Mouse (Mus musculus) megakaryocyte, embryonic 14.5 days (primary cell): ENCODE results near the gene Ajm1. TPM values are rescaled to one million over a fixed set of nuclear protein-coding genes. Genes with fewer than 3 reads are reported as not detected.

Experiments used
- H3K27me3 ChIP-seq: replicated peaks from 2 replicates; pipeline ENCODE3; 2012; ENCODE audit warnings: inconsistent platforms
- H3K36me3 ChIP-seq: replicated peaks from 2 replicates; pipeline ENCODE3; 2012; ENCODE audit warnings: low read length, inconsistent platforms, mixed read lengths
- H3K4me1 ChIP-seq: 2 replicates; pipeline ENCODE4 v1.6.1; 2012; ENCODE audit warnings: inconsistent platforms
- H3K4me3 ChIP-seq: replicated peaks from 2 replicates; pipeline ENCODE3; 2012; ENCODE audit warnings: moderate library complexity, mild to moderate bottlenecking, inconsistent platforms
- H3K9me3 ChIP-seq: 2 replicates; pipeline ENCODE4 v1.6.1; 2012; ENCODE audit warnings: inconsistent platforms
- FLI1 ChIP-seq: IDR thresholded peaks from 2 replicates; pipeline ENCODE4 v1.6.1; 2012; ENCODE audit warnings: low read length, inconsistent platforms, mixed read lengths
- GATA1 ChIP-seq: IDR thresholded peaks from 3 replicates; pipeline ENCODE4 v1.6.1; 2012; ENCODE audit warnings: mixed read lengths, low read length, inconsistent platforms, borderline replicate concordance
- polyA plus RNA-seq: library from polyadenylated mRNA; stranded (reverse); fragments of >175 nt; gene quantifications from 2 replicates; pipeline ENCODE4 v1.2.3, GENCODE M21; 2012; ENCODE audit warnings: low replicate concordance; ENCODE audit not compliant: insufficient read depth

Gene Ajm1
- polyA plus RNA-seq, 1 experiment, result 0.85 TPM

DNA sequence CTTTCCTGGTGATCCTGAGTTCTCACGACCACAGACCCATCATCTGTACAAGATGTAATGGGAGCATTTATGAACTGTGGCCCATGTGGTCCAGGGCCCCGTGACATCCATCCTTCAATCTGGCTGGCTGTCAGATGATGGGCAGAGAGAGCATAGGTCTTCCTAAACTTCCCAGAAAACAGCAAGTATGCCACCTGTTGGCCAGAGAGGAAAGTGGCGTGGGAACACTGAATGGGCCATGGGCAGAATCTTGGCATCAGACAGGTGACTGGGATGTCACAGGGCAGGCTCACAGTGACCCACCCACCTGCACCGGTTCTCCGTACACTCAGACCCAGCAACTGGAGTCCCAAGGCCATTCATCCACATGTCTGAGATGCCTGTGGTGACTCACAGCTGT lies 30.4 kb downstream of the Ajm1 start:
- TF ChIP-seq GATA1 (no peak), FLI1 (no peak)
- Histone ChIP-seq H3K4me3 (no peak overlapping the region), H3K9me3 (no peaks in the 10 kb centered on the region), H3K36me3 (no peaks in the 10 kb centered on the region), H3K4me1 (peaks cover 52% of the 10 kb centered on the region), H3K27me3 (no peaks in the 10 kb centered on the region)

DNA sequence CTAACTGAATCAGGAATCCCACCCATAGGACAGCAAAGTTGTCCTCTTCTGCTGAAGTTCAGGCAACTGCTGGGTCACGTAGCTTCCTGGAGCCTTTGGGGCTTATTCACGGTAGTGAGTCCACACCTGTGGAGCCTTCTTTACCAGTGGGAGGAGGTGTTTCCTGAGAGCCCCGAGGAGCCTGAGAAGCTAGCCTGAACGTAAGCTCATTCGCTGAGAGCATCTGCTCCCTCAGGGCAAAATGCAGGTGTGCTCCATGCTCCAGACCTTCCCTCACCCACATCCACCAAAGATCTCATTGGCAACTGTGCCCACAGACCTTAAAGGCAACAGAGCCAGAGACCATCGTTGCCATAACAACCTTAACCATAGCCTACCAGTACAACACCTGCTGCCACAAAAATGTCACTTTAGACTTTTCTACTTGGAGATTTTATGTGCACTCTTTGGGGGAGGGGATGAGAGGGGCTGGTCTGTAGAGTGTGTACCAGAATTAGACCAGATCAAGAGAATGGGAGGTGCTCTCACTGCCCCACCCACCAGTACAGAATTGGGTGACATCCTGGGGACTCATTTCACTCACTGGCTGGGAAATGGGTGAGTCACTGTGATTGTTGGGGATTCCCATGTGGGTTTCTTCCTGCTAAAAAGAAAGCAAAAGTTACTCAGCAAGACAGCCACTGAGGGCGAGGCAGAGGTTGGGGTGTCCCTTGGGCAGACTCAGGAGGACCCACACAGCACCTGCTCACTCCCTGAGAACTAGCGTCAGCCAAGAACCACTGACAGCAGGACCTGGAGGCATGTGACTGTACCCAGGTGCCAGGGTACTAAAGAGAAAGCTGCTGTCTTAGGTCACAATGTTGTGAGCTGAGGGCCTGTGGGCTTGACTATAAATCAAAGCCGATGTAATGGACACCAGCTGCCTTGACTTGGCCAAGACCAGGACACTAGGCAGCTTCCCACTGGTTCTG lies 32.3 kb downstream of the Ajm1 start:
- peaks cover 69% of the 10 kb centered on the region for H3K4me1 ChIP-seq
- TF ChIP-seq GATA1 (no peak), FLI1 (no peak)
- H3K4me3 ChIP-seq, result peak overlapping the region; percentile 86
- H3K27me3 ChIP-seq, result no peaks in the 10 kb centered on the region
- H3K36me3 ChIP-seq, result peaks cover 10% of the 10 kb centered on the region
- no peaks in the 10 kb centered on the region for H3K9me3 ChIP-seq

DNA sequence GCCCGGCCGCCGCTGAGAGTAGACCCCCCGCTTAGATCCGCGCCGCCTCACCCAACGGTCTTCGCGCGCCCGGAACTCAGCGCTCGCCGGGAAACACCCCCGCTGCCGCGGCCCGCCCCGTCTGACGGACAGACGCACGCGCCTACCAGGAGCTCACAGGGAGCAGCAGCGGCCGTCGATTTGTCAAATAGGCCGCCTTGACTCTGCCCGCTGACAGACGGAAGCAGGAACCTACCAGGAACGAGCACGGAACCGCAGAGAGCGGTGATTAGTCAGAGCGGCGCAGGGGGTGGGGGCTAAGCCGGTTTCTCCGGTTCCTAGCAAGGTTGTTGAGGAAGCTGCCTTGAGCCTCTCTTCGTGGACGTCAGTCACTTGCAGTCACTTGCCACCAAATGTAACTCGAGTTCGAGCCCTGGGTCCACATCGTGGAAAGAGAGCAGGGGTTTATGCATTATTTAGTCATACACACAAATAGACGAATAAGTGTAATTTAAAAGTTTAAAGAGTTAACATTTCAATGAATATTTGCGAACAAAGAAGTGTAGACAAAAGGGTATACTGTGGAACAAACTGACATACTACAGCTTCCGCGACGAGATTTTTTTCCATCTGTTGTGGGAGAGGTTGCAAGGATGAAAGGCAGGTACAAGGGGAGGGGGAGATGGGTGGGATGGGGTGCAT lies 34.6 kb downstream of the Ajm1 start, which contains the start of gene Traf2:
TSS of gene Traf2 (minus strand) at position 130 of the 681 bp plus-strand sequence.
- Histone ChIP-seq H3K4me1 (peaks cover 72% of the 10 kb centered on the region), H3K27me3 (no peaks in the 10 kb centered on the region)
- TF ChIP-seq GATA1 (no peak), FLI1 (no peak)

DNA sequence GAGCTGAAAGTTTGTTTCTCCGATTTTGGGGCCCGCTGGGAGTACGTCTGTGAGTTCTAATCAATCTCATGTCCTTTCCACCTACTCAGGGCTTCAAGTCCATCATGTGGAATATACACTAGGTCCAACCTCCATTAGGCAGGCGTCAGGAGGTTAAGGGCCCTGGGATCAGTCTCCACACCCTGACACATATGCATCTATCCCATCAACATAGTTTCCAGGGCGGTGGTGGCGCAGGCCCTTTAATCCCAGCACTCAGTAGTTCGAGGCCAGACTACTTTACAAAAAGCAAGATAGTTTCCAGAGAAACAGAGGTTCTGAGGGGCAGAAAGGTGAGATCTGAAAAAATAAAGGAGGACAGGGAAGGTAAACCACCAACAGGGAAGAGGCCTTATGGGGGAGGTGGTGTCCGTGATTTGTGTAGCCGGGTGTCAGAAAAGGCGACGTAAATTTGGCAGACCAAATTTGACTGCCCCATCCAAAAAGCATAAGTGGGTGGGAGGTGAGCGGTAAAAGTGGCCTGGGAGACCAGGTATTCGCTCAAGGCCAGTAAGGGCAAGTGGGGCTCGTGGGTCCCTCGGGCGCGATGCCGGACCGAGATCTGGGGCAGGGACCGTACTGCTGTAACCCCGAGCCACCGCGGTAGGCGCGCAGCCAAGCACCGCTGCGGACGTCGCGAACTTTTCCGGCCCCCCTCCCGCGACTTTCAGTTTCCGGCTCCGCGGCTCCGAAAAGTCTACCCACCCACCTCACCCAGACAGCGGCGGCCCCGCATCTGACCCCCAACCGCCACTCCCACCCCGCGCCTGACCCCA lies 35.4 kb downstream of the Ajm1 start:
- Histone ChIP-seq H3K4me3 (peak overlapping the region; percentile 98), H3K9me3 (no peaks in the 10 kb centered on the region), H3K36me3 (peaks cover 31% of the 10 kb centered on the region), H3K27me3 (no peaks in the 10 kb centered on the region), H3K4me1 (peaks cover 76% of the 10 kb centered on the region)
- TF ChIP-seq GATA1, result no peak
- no peak for TF ChIP-seq FLI1

More for the DNA sequence above, 34.6 kb downstream of the Ajm1 start, which contains the start of gene Traf2:
- no peaks in the 10 kb centered on the region for H3K9me3 ChIP-seq
- H3K4me3 ChIP-seq, result peak within 1 kb of the TSS; percentile 98
- H3K36me3 ChIP-seq, result peaks cover 27% of the 10 kb centered on the region

DNA sequence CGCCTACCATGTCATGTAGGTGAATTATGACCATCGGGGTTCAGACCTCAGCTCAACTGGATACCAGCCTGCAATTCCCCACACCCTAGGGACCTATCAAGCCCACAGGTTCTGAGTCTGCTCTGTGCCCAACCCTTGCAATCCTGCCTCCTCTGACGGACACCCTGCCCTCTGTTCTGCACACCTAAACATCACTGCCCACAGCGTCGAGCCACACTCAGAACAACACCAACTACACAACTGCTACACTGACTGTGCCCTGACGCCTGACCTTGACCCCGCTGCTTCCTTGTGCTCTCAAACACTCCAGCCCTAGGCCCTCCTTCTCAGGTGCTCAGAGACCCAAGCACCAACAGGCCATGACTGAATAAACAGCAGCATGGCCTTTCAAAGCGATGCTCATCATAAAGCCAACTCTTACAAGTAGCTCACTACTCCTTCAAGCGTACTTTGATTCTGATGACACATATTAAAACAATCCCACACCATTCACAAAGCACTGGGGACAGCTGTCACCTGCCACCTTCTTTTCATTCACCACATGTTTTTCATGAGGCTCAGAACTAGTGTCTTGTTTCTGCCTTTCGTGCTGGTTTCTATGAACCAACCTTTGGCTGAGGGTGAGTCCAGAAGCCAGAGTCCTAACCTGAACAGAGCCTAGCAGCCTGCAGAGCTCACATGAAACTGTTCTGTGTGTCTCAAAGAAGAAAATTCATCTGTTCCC lies 39.8 kb downstream of the Ajm1 start:
- H3K27me3 ChIP-seq, result no peaks in the 10 kb centered on the region
- peak overlapping the region; percentile 42 for H3K4me3 ChIP-seq
- no peaks in the 10 kb centered on the region for H3K9me3 ChIP-seq
- peaks cover 52% of the 10 kb centered on the region for H3K4me1 ChIP-seq
- H3K36me3 ChIP-seq, result peaks cover 68% of the 10 kb centered on the region
- TF ChIP-seq FLI1, result no peak
- TF ChIP-seq GATA1, result no peak

DNA sequence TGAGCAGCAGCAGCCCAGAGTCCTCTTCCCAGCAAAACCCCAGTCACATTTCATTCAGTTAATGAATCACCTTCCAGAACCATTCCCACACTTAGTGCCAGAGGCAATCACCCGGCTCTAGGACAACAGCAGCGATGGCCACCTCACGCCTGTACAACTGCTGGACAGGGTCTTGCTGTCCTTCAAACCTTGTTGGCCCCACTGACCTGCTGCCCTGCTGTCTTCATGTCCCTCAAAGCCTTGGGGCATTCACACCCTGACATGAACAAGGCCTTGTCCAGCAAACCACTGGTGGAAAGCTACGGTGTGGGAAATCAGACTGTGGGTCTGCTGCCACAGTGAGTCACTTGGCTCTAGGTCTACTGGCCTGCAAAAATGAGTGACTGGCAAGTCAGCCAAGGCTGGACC lies 41.0 kb downstream of the Ajm1 start:
- Histone ChIP-seq H3K9me3 (no peaks in the 10 kb centered on the region), H3K36me3 (peaks cover 81% of the 10 kb centered on the region), H3K4me3 (no peak overlapping the region), H3K4me1 (peaks cover 43% of the 10 kb centered on the region), H3K27me3 (no peaks in the 10 kb centered on the region)
- no peak for TF ChIP-seq GATA1
- TF ChIP-seq FLI1, result no peak

DNA sequence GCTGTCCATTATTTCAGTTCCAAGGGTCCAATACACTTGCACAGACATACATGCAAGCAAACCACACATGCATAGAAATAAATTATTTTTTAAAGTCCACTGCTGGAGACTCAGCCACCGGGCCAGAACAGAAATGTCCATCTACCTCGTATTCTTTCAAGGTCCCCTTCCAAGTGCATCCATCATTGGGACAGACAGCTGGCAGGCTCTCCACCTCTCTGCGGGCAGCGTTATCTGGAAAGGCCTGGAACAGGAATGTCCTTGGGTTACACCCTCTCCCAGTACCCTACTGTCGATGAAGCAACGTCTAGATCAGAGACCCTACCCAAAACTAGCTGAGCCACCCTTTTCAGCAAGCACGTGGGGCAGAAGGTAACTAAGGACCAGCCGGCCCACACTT lies 45.0 kb downstream of the Ajm1 start:
- peaks cover 87% of the 10 kb centered on the region for H3K36me3 ChIP-seq
- peaks cover 25% of the 10 kb centered on the region for H3K4me1 ChIP-seq
- no peak overlapping the region for H3K4me3 ChIP-seq
- no peak for TF ChIP-seq FLI1
- no peak for TF ChIP-seq GATA1
- no peaks in the 10 kb centered on the region for H3K27me3 ChIP-seq
- no peaks in the 10 kb centered on the region for H3K9me3 ChIP-seq

DNA sequence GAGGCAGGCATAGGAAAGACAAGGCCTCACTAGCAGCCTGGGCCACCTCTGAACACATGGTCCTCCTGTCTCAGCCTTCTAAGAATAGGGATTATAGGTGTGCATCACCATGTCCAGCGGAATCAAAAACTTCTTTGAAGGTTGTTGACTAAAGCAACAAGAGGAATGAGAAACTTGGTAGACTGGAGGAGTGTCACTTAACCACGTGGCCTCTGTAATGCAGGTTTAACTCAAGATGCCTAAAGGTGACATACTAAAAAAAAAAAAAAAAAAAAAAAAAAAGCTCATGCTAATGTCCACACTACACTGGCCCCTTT lies 46.7 kb downstream of the Ajm1 start:
- Histone ChIP-seq H3K9me3 (no peaks in the 10 kb centered on the region), H3K4me3 (no peak overlapping the region), H3K27me3 (no peaks in the 10 kb centered on the region), H3K36me3 (peaks cover 93% of the 10 kb centered on the region), H3K4me1 (peaks cover 15% of the 10 kb centered on the region)
- no peak for TF ChIP-seq GATA1
- no peak for TF ChIP-seq FLI1
